Mouse (Mus musculus) large intestine, adult 2 months (tissue): ENCODE measurements around the gene Gast. TPM values are rescaled to one million over a fixed set of nuclear protein-coding genes. Genes with fewer than 3 reads are reported as not detected.
A peak's percentile ranks its signal among the peaks of the same experiment; 100 is the strongest.
"Not testable (repeated sequence)": the region's sequence is repeated elsewhere in the genome, so short reads cannot be mapped to it uniquely, and the experiment has no call there.

ENCODE experiments used
- DNase-seq: peaks from one replicate; pipeline ENCODE4 v3.0.0-alpha.2; 2012; ENCODE audit warnings: low read depth, low spot score
- WGBS: fragments of 180-500 bp; shearing (Covaris S2); methylation state at CpG from one replicate; pipeline ENCODE4 v1.1.7; 2018; 5-methylcytosine and 5-hydroxymethylcytosine counted together
- polyA plus RNA-seq: library from polyadenylated mRNA; depleted of rRNA; stranded (reverse); fragments of >200 nt; gene quantifications from 2 replicates; pipeline ENCODE4 v1.2.3, GENCODE M21; 2012

Gast gene
- polyA plus RNA-seq, 1 experiment: not detected

GRCm38 (mm10) chr11:100355972-100356818 is 22.0 kb downstream of the Gast start, which contains the start of gene Hap1:
Gene Hap1 (minus strand): TSS chr11:100356128.
- 2% methylated on average over 49 of the region's 49 CpGs for WGBS

GRCm38 (mm10) chr11:100356819-100357211 is 22.6 kb downstream of the Gast start:
- 15% methylated on average over 9 of the region's 9 CpGs for WGBS
- DNase-seq: no peak

More at GRCm38 (mm10) chr11:100355972-100356818, 22.0 kb downstream of the Gast start, which contains the start of gene Hap1:
- DNase-seq: no peak

GRCm38 (mm10) chr11:100357408-100357807 is 23.2 kb downstream of the Gast start:
- DNase-seq: no peak
- WGBS: 48% methylated on average over 5 of the region's 5 CpGs

- 71% methylated on average over 6 of the region's 6 CpGs for WGBS
Observed at GRCm38 (mm10) chr11:100360175-100360574, 26.0 kb downstream of the Gast start.

GRCm38 (mm10) chr11:100361059-100361458 is 26.9 kb downstream of the Gast start:
- no CpG with 5 or more reads among the region's 13 CpGs for WGBS
- not testable (repeated sequence) for DNase-seq

More at GRCm38 (mm10) chr11:100360175-100360574, 26.0 kb downstream of the Gast start:
- no peak for DNase-seq

- WGBS: 11% methylated on average over 8 of the region's 8 CpGs
- peak; percentile 38 for DNase-seq
Observed at GRCm38 (mm10) chr11:100362209-100362978, 28.2 kb downstream of the Gast start.

GRCm38 (mm10) chr11:100362979-100363562 is 28.9 kb downstream of the Gast start:
- WGBS: 15% methylated on average over 12 of the region's 12 CpGs
- peak; percentile 46 for DNase-seq

- 62% methylated on average over 7 of the region's 7 CpGs for WGBS
- no peak for DNase-seq
Observed at GRCm38 (mm10) chr11:100369145-100369544, 34.9 kb downstream of the Gast start.

GRCm38 (mm10) chr11:100369822-100370221 is 35.6 kb downstream of the Gast start:
- WGBS: 77% methylated on average over 8 of the region's 8 CpGs

GRCm38 (mm10) chr11:100371981-100372558 is 37.9 kb downstream of the Gast start:
- no peak for DNase-seq
- WGBS: 89% methylated on average over 8 of the region's 8 CpGs

More at GRCm38 (mm10) chr11:100369822-100370221, 35.6 kb downstream of the Gast start:
- no peak for DNase-seq

- 91% methylated on average over 9 of the region's 9 CpGs for WGBS
- DNase-seq: no peak
Observed at GRCm38 (mm10) chr11:100375127-100375526, 40.9 kb downstream of the Gast start.

GRCm38 (mm10) chr11:100376005-100376404 is 41.8 kb downstream of the Gast start:
- no peak for DNase-seq
- 71% methylated on average over 4 of the region's 4 CpGs for WGBS

- WGBS: 87% methylated on average over 21 of the region's 21 CpGs
Observed at GRCm38 (mm10) chr11:100376746-100377389, 42.7 kb downstream of the Gast start.

GRCm38 (mm10) chr11:100377989-100378388 is 43.8 kb downstream of the Gast start:
- no peak for DNase-seq
- WGBS: 96% methylated on average over 14 of the region's 14 CpGs

More at GRCm38 (mm10) chr11:100376746-100377389, 42.7 kb downstream of the Gast start:
- DNase-seq: no peak

GRCm38 (mm10) chr11:100378446-100378845 is 44.2 kb downstream of the Gast start:
- WGBS: 88% methylated on average over 5 of the region's 5 CpGs
- no peak for DNase-seq

GRCm38 (mm10) chr11:100379311-100379710 is 45.1 kb downstream of the Gast start:
- 71% methylated on average over 4 of the region's 4 CpGs for WGBS
- no peak for DNase-seq

GRCm38 (mm10) chr11:100382682-100383081 is 48.5 kb downstream of the Gast start:
- DNase-seq: no peak
- WGBS: 92% methylated on average over 6 of the region's 6 CpGs

- 85% methylated on average over 3 of the region's 3 CpGs for WGBS
- no peak for DNase-seq
Observed at GRCm38 (mm10) chr11:100385016-100385415, 50.8 kb downstream of the Gast start.

- 32% methylated on average over 5 of the region's 5 CpGs for WGBS
- DNase-seq: no peak
Observed at GRCm38 (mm10) chr11:100386586-100386985, 52.4 kb downstream of the Gast start.
